Mouse (Mus musculus): ENCODE measurements around the gene Dbp. TPM values are rescaled to one million over a fixed set of nuclear protein-coding genes. Genes with fewer than 3 reads are reported as not detected.
"Not testable (repeated sequence)": the region's sequence is repeated elsewhere in the genome, so short reads cannot be mapped to it uniquely, and the experiment has no call there.

Dbp gene
- total RNA-seq (2021) = 100 to 1,000 TPM; 101 to 129 TPM
- long read RNA-seq, experiment 1, transcript Dbp-204 (3 exons, 1,156 nt) = minor isoform, 8 of 158 reads
- long read RNA-seq, experiment 1, transcript Dbp-201 (4 exons, 1,837 nt) = major isoform, 117 of 158 reads
- long read RNA-seq, experiment 1, transcript Dbp-205 (2 exons, 1,732 nt) = minor isoform, 12 of 158 reads
- long read RNA-seq, experiment 1, partial matches to known transcripts = 10 of 158 reads
- long read RNA-seq, experiment 1, other reads (novel, unspliced or antisense) = 11 of 158 reads
- long read RNA-seq, experiment 2, transcript Dbp-201 (4 exons, 1,837 nt) = major isoform, 111 of 134 reads
- long read RNA-seq, experiment 2, transcript Dbp-204 (3 exons, 1,156 nt) = minor isoform, 6 of 134 reads
- long read RNA-seq, experiment 2, transcript Dbp-205 (2 exons, 1,732 nt) = minor isoform, 16 of 134 reads
- long read RNA-seq, experiment 2, partial matches to known transcripts = 1 of 134 reads
- long read RNA-seq, experiment 2, other reads (novel, unspliced or antisense) = 0 of 134 reads

- DNase-seq (ENCODE audit: low spot score in 2 of 2) = peak; percentile 93 to 97
Observed at GRCm38 (mm10) chr7:45704730-45705442, at the start of gene Dbp. Gene Dbp (plus strand): TSS chr7:45705088.

DNA sequence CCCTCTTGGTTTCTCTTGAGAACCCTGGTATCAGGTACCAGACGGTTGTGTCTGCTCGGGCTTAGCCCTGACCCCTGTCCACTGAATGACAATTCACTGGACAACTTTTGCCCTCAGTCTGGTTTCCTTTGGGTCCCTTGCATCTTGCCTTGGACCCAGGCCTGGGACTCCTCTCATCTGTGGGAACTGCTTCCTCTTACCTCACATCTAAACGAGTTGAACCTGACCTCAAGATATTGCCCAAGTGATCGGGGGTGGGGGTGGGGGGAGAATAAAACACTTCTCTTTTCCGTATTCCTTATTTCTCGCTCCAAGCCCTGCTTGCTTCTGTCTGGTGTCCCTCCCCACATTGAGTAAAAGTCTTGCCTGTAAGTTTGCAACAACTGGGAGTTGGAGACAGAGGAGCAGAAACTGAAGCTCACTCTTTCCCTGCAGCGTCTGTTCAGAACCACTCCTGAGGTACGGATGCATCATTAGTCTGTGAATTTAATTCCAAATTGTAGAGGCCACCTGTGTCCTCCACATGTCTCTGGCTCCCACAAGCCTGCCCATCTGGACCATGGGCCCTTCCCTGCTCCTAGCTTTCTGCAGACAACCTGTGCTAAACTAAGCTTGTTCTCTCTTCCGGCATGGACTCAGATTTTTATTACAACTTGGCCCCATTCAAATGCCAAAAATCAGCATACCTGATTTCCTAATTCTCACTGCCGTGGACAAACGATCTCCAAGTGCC is 44.0 kb upstream of the Dbp start:
- no peak for DNase-seq (ENCODE audit: low spot score in 2 of 2)

DNA sequence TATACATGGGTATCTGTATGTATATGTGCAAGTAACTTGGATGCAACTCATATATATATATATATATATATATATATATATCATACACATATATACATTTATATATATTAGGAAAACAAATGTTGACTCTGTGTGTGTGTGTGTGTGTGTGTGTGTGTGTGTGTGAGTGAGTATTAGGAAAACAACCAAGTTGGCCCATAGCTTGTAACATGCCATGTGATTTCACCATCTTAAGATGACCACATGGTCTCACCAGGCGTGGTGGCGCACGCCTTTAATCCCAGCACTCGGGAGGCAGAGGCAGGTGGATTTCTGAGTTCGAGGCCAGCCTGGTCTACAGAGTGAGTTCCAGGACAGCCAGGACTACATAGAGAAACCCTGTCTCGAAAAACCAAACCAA is 43.2 kb upstream of the Dbp start:
- not testable (repeated sequence) for DNase-seq (ENCODE audit: low spot score in 2 of 2)

DNA sequence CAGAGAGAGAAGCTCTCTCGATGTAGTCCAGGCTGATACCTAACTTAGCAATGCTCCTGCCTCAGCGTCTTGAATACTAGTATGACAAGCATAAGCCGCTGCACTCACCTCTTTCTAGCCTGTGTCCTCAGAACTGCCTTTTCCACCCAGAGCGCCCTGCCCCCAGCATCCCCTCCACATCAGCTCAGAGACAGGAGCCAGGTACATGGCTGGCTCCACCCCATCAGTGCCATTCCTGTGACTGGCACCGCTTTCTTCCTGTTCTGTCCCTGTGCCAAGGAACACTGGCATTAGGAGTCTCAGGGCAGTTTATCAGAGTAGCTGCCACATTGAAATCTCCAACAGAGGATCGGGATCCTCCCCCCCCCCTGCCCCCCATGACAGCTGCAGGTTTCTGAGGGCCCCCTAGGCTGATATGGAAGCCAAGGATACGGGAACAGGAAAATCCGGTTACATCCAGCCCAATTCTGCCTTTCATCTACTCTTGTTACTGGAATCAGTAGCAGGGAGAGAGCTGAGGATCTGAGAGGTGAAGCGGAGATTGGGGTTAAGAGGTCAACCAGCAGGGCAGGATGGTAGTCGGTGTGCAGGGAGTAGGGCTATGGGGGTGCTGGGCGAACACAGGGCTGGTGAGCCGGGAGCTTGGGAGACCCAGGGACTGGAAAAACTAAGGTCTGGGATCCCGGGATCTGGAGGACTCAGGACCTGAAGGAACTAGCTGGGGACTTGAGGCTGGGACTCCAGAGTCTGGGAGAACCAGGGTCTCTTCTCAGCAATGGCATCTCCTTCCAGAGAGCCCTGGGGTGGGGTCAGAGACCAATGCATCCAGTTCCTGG is 39.4 kb upstream of the Dbp start:
- DNase-seq (ENCODE audit: low spot score in 2 of 2) = no peak

- no peak for DNase-seq (ENCODE audit: low spot score in 2 of 2)
Observed at GRCm38 (mm10) chr7:45666161-45666560, 38.7 kb upstream of the Dbp start, which contains the start of gene Fut2. Gene Fut2 (minus strand): TSS chr7:45666394.

DNA sequence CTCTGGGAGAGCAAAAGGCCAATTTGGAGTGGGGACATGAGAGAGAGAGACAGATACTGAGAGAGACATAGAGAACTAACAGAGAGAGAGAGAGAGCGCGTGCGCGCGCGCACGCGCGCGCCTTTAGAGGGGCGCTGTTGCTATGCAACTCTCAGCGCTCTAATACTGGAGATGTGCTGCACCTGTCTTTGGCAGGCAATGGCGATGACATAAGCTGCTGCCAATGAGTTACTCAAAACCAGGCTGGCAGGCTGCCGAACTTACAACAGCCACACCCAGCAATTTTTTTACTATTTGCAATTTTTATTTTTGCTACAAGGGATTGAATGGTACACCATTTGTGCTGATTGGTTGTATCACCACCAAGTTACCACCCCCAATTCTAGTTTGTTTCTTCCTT is 37.1 kb upstream of the Dbp start:
- DNase-seq (ENCODE audit: low spot score in 2 of 2) = no peak

GRCm38 (mm10) chr7:45668921-45669320 is 36.0 kb upstream of the Dbp start:
- no peak for DNase-seq (ENCODE audit: low spot score in 2 of 2)

GRCm38 (mm10) chr7:45677627-45678295 is 27.1 kb upstream of the Dbp start:
- DNase-seq (ENCODE audit: low spot score in 2 of 2) = no peak

DNA sequence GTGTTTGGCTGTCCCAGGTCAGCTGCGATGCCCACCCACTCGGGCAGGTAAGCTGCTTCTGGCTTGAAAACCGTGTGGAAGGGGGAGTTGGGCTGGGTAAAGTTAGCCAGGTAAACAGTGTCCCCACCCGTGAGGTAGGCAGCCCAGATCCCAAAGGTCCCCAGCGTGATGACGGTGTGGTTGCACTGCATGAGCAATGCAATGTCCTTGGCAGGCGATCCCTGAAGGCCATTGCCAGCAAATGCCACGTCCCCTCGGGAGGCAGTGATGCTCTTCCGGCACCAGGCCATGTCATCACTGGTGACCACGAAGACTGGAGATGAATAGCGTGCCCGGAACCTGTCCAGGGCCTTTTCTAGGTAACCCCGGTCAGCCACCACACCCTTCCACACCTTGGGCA is 26.4 kb upstream of the Dbp start:
- DNase-seq (ENCODE audit: low spot score in 2 of 2) = no peak

DNA sequence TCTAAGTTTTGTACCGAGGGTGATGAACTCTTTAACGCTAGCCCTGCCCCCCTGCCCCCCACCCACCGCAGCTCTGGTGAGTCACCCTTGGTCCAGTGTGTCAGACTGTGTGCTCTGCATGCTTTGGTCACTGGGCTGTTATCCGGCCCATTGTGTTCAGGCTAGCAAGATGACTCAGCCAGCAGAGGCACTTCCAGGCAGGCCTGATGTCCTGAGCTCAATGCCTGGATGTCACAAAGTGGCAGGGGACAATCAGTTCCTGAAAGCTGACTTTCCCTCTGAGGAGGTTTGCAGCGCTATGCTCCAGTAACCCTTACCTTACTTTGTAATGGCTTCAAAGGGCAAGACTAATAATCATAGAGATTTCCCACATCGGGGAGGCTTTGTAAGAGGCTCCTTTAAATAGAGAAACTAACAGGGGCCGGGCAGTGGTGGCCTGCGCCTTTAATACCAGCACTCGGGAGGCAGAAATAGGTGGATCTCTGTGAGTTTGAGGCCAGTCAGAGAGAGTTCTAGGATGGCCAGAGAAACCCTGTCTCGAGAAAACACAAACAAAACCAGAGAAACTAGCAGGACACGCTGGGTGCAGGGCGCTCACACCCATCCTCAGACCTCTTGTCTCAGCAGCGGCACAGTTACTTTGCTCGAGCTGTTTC is 24.8 kb upstream of the Dbp start:
- DNase-seq (ENCODE audit: low spot score in 2 of 2) = no peak

DNA sequence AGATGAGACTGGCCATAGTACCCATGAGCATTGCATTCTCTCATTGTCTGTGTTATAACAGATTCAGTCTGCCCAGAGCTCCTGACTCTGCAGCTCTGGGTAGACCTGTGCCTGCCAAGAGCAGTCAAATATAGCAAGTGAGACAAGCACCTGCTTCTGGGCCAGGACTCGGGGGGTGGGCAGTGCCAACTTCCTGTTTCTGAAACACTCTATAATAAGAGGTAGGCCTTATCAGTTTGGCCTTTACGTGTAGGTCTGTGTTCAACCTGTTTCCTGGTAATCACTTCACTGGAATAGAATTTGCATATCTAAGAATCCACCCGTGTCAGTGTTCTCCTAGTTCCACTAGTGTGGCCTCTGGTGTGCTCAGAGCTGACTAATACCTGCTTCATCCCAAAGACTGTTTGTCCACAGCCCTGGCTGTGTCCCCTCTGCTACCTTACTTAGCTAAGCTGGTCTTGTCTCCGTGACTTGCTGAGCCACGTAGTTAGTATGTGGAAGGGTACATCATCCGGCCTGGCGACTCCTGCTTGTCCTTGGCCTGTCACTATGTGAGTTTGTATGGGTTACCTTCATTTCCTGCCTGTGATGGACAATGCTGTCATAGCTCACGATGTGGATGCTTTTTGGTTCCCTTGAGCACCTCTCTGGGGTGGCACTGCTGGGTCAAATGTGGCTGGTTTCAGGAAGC is 23.7 kb upstream of the Dbp start:
- no peak for DNase-seq (ENCODE audit: low spot score in 2 of 2)

GRCm38 (mm10) chr7:45682144-45683126 is 22.5 kb upstream of the Dbp start:
- DNase-seq (ENCODE audit: low spot score in 2 of 2) = peak; percentile 66 to 82

GRCm38 (mm10) chr7:45683396-45684050 is 21.4 kb upstream of the Dbp start, which contains the start of gene Ntn5:
Gene Ntn5 (plus strand): TSS chr7:45684022.
- DNase-seq (ENCODE audit: low spot score in 2 of 2) = no peak

GRCm38 (mm10) chr7:45685811-45686210 is 19.1 kb upstream of the Dbp start:
- DNase-seq (ENCODE audit: low spot score in 2 of 2) = no peak

DNA sequence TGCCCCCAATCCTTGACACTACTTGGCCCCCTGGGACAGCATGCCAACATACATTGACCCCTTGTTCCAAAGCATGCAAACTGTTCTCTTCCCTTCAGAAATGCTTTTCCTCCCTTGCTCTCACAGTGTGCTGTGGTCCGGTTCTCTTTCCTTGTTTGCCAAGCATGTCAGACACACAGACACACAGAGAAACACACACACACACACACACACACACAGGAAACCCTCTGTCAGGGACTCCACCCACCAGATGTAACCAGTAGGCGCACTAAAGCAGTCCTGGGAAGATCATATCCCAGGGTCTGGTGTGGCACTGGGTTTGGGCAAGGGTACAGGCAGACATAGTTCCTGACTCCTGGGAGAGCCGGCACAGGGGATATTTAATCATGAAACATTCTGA is 18.0 kb upstream of the Dbp start:
- no peak for DNase-seq (ENCODE audit: low spot score in 2 of 2)

DNA sequence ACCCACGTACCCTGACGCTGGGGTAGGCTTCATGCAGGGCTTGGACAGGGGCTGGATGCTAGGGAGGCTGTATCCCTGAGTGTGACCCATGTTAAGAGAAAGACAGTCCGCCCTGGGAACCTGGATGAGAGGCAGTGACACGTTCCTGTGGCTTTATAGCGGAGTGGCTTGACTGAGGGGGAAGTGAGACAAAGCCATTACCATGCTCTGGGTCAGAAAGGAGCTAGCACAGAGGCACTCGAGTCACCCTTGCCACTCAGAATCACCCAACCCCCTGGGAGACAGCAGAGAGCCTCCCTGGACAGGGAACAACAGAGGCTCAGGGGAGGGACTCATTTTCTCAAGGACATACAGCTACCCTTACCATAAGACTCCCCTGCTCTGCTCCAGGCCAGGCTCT is 15.8 kb upstream of the Dbp start:
- DNase-seq (ENCODE audit: low spot score in 2 of 2) = no peak

GRCm38 (mm10) chr7:45689800-45690199 is 15.1 kb upstream of the Dbp start:
- no peak for DNase-seq (ENCODE audit: low spot score in 2 of 2)
